Mouse (Mus musculus) bone marrow, adult 2 months (tissue): ENCODE results near the gene Snx13.

Experiments used
- CTCF ChIP-seq: fragments of 200-500 bp; IDR thresholded peaks from 2 replicates; pipeline ENCODE4 v1.5.1; 2011; ENCODE audit warnings: low read length, control low read depth; ENCODE audit not compliant: control insufficient read depth, insufficient read depth
- POLR2A ChIP-seq: fragments of 200-500 bp; IDR thresholded peaks from 2 replicates; pipeline ENCODE4 v1.6.1; 2011; ENCODE audit warnings: low read depth, mild to moderate bottlenecking, control low read depth, low read length, borderline replicate concordance; ENCODE audit not compliant: control insufficient read depth

DNA sequence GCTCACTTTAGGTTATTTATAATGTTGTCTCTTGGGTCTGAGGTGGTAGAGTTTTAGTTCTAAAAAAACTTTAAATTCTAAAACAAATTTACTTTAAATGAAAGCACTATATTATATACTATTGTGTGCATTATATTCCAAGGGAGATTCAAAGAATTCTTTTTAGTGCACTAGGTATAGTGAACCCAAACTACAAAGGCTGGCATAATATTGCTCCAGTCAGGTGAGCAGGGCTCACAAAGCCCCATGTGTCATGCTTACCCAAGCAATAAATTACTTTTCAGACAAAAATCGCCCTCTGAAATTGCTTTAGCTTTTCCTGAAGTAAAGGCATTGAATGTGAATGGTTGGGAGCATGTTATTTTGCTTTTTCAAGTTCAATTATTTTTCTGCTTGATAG, 19.5 kb upstream of the Snx13 start:
- TF ChIP-seq CTCF (no peak), POLR2A (no peak)
